Mouse (Mus musculus): ENCODE measurements around the gene Ndufv3. TPM values are rescaled to one million over a fixed set of nuclear protein-coding genes. Genes with fewer than 3 reads are reported as not detected.
A peak's percentile ranks its signal among the peaks of the same experiment; 100 is the strongest.

Gene Ndufv3
- total and polyA plus RNA-seq, 3 experiments: 158 to 1,046 (median 189) TPM

GRCm38 (mm10) chr17:31520895-31521294 lies 980 bp downstream of the Ndufv3 start:
- H3K27ac ChIP-seq (ENCODE audit: control insufficient read depth, low read depth, low read length): no peak overlapping the region
- H3K4me3 ChIP-seq (ENCODE audit: control insufficient read depth in 1 of 2, insufficient read depth in 1 of 2, low read depth in 2 of 2, low read length in 2 of 2): peak overlapping the region; percentile 81 to 93
- no peaks in the 10 kb centered on the region for H3K4me1 ChIP-seq (ENCODE audit: control insufficient read depth in 1 of 2, insufficient read depth in 2 of 2, low read length in 2 of 2)
- no peaks in the 10 kb centered on the region for H3K27me3 ChIP-seq (ENCODE audit: control insufficient read depth in 1 of 2, insufficient read depth in 2 of 2, low read length in 2 of 2)
- H3K36me3 ChIP-seq (ENCODE audit: control insufficient read depth in 1 of 2, insufficient read depth in 2 of 2, low read length in 2 of 2): peaks cover 1 to 3% of the 10 kb centered on the region in 2 experiments; a peak in 2 of 4 replicates
- no peaks in the 10 kb centered on the region for H3K9me3 ChIP-seq (replicated peaks; ENCODE audit: insufficient read depth, low read length)
- peak; percentile 19; the same call in 1 of the 2 replicates for TF ChIP-seq CHD2 (IDR thresholded peaks at IDR 0.05; ENCODE audit: low read length)
- TF ChIP-seq JUND (IDR thresholded peaks at IDR 0.05; ENCODE audit: low read depth, low read length): no peak
- TF ChIP-seq BHLHE40 (IDR thresholded peaks at IDR 0.05; ENCODE audit: borderline replicate concordance, low read depth, low read length): peak; percentile 28; the same call in 1 of the 2 replicates
- TF ChIP-seq ZKSCAN1 (IDR thresholded peaks at IDR 0.05; ENCODE audit: low read depth, low read length): no peak
- TF ChIP-seq USF2 (IDR thresholded peaks at IDR 0.05; ENCODE audit: borderline replicate concordance in 1 of 2, insufficient read depth in 1 of 2, low read depth in 1 of 2, low read length in 2 of 2): 0 out of 4 replicates have a peak, but pooled peaks of 1 of the 2 experiments have one; percentile 13
- no peak for TF ChIP-seq MEF2A (IDR thresholded peaks at IDR 0.05; ENCODE audit: extremely low read depth, insufficient replicate concordance, low read depth, low read length, poor library complexity, severe bottlenecking)
- TF ChIP-seq USF1 (IDR thresholded peaks at IDR 0.05; ENCODE audit: low read depth, low read length): peak; percentile 78
- peak; percentile 59 for DNase-seq (ENCODE audit: low read depth, low spot score)
- H3K9ac ChIP-seq (ENCODE audit: control insufficient read depth, low read depth, low read length, poor library complexity, severe bottlenecking): peak overlapping the region; percentile 82
- H3K79me2 ChIP-seq (ENCODE audit: control insufficient read depth, insufficient read depth, low read length, poor library complexity): peaks cover 2% of the 10 kb centered on the region; the same call in 1 of the 2 replicates

DNA sequence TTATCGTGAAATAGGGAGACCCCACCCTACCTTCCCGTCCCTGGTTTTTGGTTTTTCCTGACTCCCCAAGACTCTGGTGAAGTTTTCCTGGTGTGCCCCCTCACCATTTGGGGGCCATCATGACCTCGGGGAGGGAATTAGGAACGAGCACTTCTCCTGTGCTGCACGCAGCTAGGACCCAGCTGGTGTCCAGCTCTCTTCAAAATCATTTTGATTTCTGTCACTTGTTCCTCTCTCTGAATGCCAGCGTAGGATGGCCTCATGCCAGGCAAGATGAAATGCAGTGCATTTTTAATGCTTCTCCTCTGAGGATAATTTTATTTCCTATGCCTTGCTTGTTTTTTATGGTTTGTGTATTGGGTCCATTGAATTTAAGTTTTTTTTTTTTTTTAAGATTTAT lies 2.0 kb downstream of the Ndufv3 start:
- Histone ChIP-seq H3K4me3 (ENCODE audit: control insufficient read depth in 1 of 2, insufficient read depth in 1 of 2, low read depth in 2 of 2, low read length in 2 of 2) (no peak overlapping the region), H3K27ac (ENCODE audit: control insufficient read depth, low read depth, low read length) (no peak overlapping the region), H3K27me3 (ENCODE audit: control insufficient read depth in 1 of 2, insufficient read depth in 2 of 2, low read length in 2 of 2) (no peaks in the 10 kb centered on the region), H3K36me3 (ENCODE audit: control insufficient read depth in 1 of 2, insufficient read depth in 2 of 2, low read length in 2 of 2) (peaks cover 1 to 3% of the 10 kb centered on the region in 2 experiments; a peak in 2 of 4 replicates), H3K9ac (ENCODE audit: control insufficient read depth, low read depth, low read length, poor library complexity, severe bottlenecking) (no peak overlapping the region), H3K4me1 (ENCODE audit: control insufficient read depth in 1 of 2, insufficient read depth in 2 of 2, low read length in 2 of 2) (no peaks in the 10 kb centered on the region), H3K9me3 (replicated peaks; ENCODE audit: insufficient read depth, low read length) (no peaks in the 10 kb centered on the region), H3K79me2 (ENCODE audit: control insufficient read depth, insufficient read depth, low read length, poor library complexity) (peaks cover 2% of the 10 kb centered on the region; the same call in 1 of the 2 replicates)
- TF ChIP-seq HCFC1 (IDR thresholded peaks at IDR 0.05; ENCODE audit: low read depth, low read length) (no peak), KAT2A (conservative IDR thresholded peaks at IDR 0.05; ENCODE audit: low read depth, low read length) (no peak), ETS1 (IDR thresholded peaks at IDR 0.05; ENCODE audit: low read depth, low read length) (no peak), TBP (IDR thresholded peaks at IDR 0.05; ENCODE audit: low read depth, low read length) (no peak), MEF2A (IDR thresholded peaks at IDR 0.05; ENCODE audit: extremely low read depth, insufficient replicate concordance, low read depth, low read length, poor library complexity, severe bottlenecking) (no peak), USF2 (IDR thresholded peaks at IDR 0.05; ENCODE audit: borderline replicate concordance in 1 of 2, insufficient read depth in 1 of 2, low read depth in 1 of 2, low read length in 2 of 2) (no peak), MAZ (IDR thresholded peaks at IDR 0.05; ENCODE audit: low read depth, low read length) (no peak), ZNF384 (IDR thresholded peaks at IDR 0.05; ENCODE audit: low read depth, low read length) (no peak), NRF1 (IDR thresholded peaks at IDR 0.05; ENCODE audit: insufficient read depth, low read depth, low read length, poor library complexity, severe bottlenecking) (no peak), NELFE (IDR thresholded peaks at IDR 0.05; ENCODE audit: low read depth, low read length) (no peak), MAFK (IDR thresholded peaks at IDR 0.05; ENCODE audit: borderline replicate concordance, low read depth, low read length) (no peak), UBTF (IDR thresholded peaks at IDR 0.05; ENCODE audit: borderline replicate concordance, insufficient read depth, low read depth, low read length) (no peak), JUND (IDR thresholded peaks at IDR 0.05; ENCODE audit: low read depth, low read length) (no peak), ZMIZ1 (IDR thresholded peaks at IDR 0.05; ENCODE audit: low read depth, low read length) (no peak), ZKSCAN1 (IDR thresholded peaks at IDR 0.05; ENCODE audit: low read depth, low read length) (no peak), SIN3A (IDR thresholded peaks at IDR 0.05; ENCODE audit: low read length) (no peak)
- no peak for DNase-seq (ENCODE audit: low read depth, low spot score)

Measured in MEL (cell line).